Mouse (Mus musculus): ENCODE data around the gene Gnat3. TPM values are rescaled to one million over a fixed set of nuclear protein-coding genes. Genes with fewer than 3 reads are reported as not detected.
A peak's percentile ranks its signal among the peaks of the same experiment; 100 is the strongest.

Gene Gnat3
- polyA plus RNA-seq, 1 experiment from 2014 or later, result not detected

- ATAC-seq (ENCODE audit: low read depth) (no peak), DNase-seq (ENCODE audit: low spot score) (peak; percentile 30)
- H3K4me3 ChIP-seq (ENCODE audit: low read depth, low read length), result no peak overlapping the region
- H3K9ac ChIP-seq (ENCODE audit: low read depth, low read length), result no peak overlapping the region
- H3K4me2 ChIP-seq (ENCODE audit: low read depth, low read length), result no peak overlapping the region
- no peaks in the 10 kb centered on the region for H3K9me3 ChIP-seq (ENCODE audit: control insufficient read depth, low read length)
- H3K36me3 ChIP-seq (ENCODE audit: control insufficient read depth, insufficient read depth, low read length), result no peaks in the 10 kb centered on the region
- no peaks in the 10 kb centered on the region for H3K27me3 ChIP-seq (replicated peaks; ENCODE audit: control insufficient read depth, insufficient read depth, low read length)
- no peaks in the 10 kb centered on the region for H3K4me1 ChIP-seq (ENCODE audit: control insufficient read depth, insufficient read depth, low read length)
- no peak overlapping the region for H3K27ac ChIP-seq (replicated peaks; ENCODE audit: low read depth, low read length)
Observed at GRCm38 (mm10) chr5:18023347-18023746, 61.0 kb downstream of the Gnat3 start.

GRCm38 (mm10) chr5:18027531-18027930 is 65.2 kb downstream of the Gnat3 start:
- Histone ChIP-seq H3K4me1 (ENCODE audit: control insufficient read depth, insufficient read depth, low read length) (no peaks in the 10 kb centered on the region), H3K27me3 (replicated peaks; ENCODE audit: control insufficient read depth, insufficient read depth, low read length) (no peaks in the 10 kb centered on the region), H3K4me3 (ENCODE audit: low read depth, low read length) (no peak overlapping the region), H3K36me3 (ENCODE audit: control insufficient read depth, insufficient read depth, low read length) (no peaks in the 10 kb centered on the region), H3K4me2 (ENCODE audit: low read depth, low read length) (no peak overlapping the region), H3K9ac (ENCODE audit: low read depth, low read length) (no peak overlapping the region), H3K27ac (replicated peaks; ENCODE audit: low read depth, low read length) (no peak overlapping the region), H3K9me3 (ENCODE audit: control insufficient read depth, low read length) (no peaks in the 10 kb centered on the region)
- DNase-seq (ENCODE audit: low spot score) (no peak), ATAC-seq (ENCODE audit: low read depth) (no peak)
- 89% methylated on average over 3 of the region's 3 CpGs for WGBS

- no peak for DNase-seq (ENCODE audit: low spot score)
- 76% methylated on average over 14 of the region's 14 CpGs for WGBS
- H3K27me3 ChIP-seq (replicated peaks; ENCODE audit: control insufficient read depth, insufficient read depth, low read length), result no peaks in the 10 kb centered on the region
Observed at GRCm38 (mm10) chr5:18035848-18036638, 73.7 kb downstream of the Gnat3 start.

GRCm38 (mm10) chr5:18043022-18043421 is 80.7 kb downstream of the Gnat3 start:
- no peak for ATAC-seq (ENCODE audit: low read depth)
- 3% methylated on average over 2 of the region's 2 CpGs for WGBS

More at GRCm38 (mm10) chr5:18035848-18036638, 73.7 kb downstream of the Gnat3 start:
- H3K27ac ChIP-seq (replicated peaks; ENCODE audit: low read depth, low read length), result peak overlapping the region; percentile 36; the same call in 1 of the 2 replicates
- no peak overlapping the region for H3K9ac ChIP-seq (ENCODE audit: low read depth, low read length)
- ATAC-seq (ENCODE audit: low read depth), result no peak
- H3K4me1 ChIP-seq (ENCODE audit: control insufficient read depth, insufficient read depth, low read length), result no peaks in the 10 kb centered on the region
- no peak overlapping the region for H3K4me2 ChIP-seq (ENCODE audit: low read depth, low read length)
- H3K36me3 ChIP-seq (ENCODE audit: control insufficient read depth, insufficient read depth, low read length), result no peaks in the 10 kb centered on the region
- H3K4me3 ChIP-seq (ENCODE audit: low read depth, low read length), result no peak overlapping the region
- peaks cover 6% of the 10 kb centered on the region for H3K9me3 ChIP-seq (ENCODE audit: control insufficient read depth, low read length)

GRCm38 (mm10) chr5:18048841-18049240 is 86.5 kb downstream of the Gnat3 start:
- Histone ChIP-seq H3K27me3 (replicated peaks; ENCODE audit: control insufficient read depth, insufficient read depth, low read length) (no peaks in the 10 kb centered on the region), H3K4me2 (ENCODE audit: low read depth, low read length) (no peak overlapping the region), H3K9me3 (ENCODE audit: control insufficient read depth, low read length) (no peaks in the 10 kb centered on the region), H3K9ac (ENCODE audit: low read depth, low read length) (no peak overlapping the region), H3K36me3 (ENCODE audit: control insufficient read depth, insufficient read depth, low read length) (no peaks in the 10 kb centered on the region), H3K4me1 (ENCODE audit: control insufficient read depth, insufficient read depth, low read length) (no peaks in the 10 kb centered on the region), H3K27ac (replicated peaks; ENCODE audit: low read depth, low read length) (no peak overlapping the region), H3K4me3 (ENCODE audit: low read depth, low read length) (no peak overlapping the region)
- DNase-seq (ENCODE audit: low spot score), result no peak
- WGBS, result 93% methylated on average over 1 of the region's 1 CpGs
- no peak for ATAC-seq (ENCODE audit: low read depth)

More at GRCm38 (mm10) chr5:18043022-18043421, 80.7 kb downstream of the Gnat3 start:
- Histone ChIP-seq H3K4me1 (ENCODE audit: control insufficient read depth, insufficient read depth, low read length) (no peaks in the 10 kb centered on the region), H3K4me3 (ENCODE audit: low read depth, low read length) (no peak overlapping the region), H3K27ac (replicated peaks; ENCODE audit: low read depth, low read length) (no peak overlapping the region), H3K4me2 (ENCODE audit: low read depth, low read length) (no peak overlapping the region), H3K36me3 (ENCODE audit: control insufficient read depth, insufficient read depth, low read length) (no peaks in the 10 kb centered on the region), H3K9ac (ENCODE audit: low read depth, low read length) (no peak overlapping the region), H3K9me3 (ENCODE audit: control insufficient read depth, low read length) (no peaks in the 10 kb centered on the region), H3K27me3 (replicated peaks; ENCODE audit: control insufficient read depth, insufficient read depth, low read length) (no peaks in the 10 kb centered on the region)
- DNase-seq (ENCODE audit: low spot score), result peak; percentile 78

GRCm38 (mm10) chr5:18055323-18055722 is 93.0 kb downstream of the Gnat3 start:
- WGBS, result 67% methylated on average over 2 of the region's 2 CpGs
- Histone ChIP-seq H3K9me3 (ENCODE audit: control insufficient read depth, low read length) (no peaks in the 10 kb centered on the region), H3K36me3 (ENCODE audit: control insufficient read depth, insufficient read depth, low read length) (no peaks in the 10 kb centered on the region), H3K4me2 (ENCODE audit: low read depth, low read length) (no peak overlapping the region), H3K27ac (replicated peaks; ENCODE audit: low read depth, low read length) (no peak overlapping the region), H3K9ac (ENCODE audit: low read depth, low read length) (no peak overlapping the region), H3K27me3 (replicated peaks; ENCODE audit: control insufficient read depth, insufficient read depth, low read length) (no peaks in the 10 kb centered on the region), H3K4me1 (ENCODE audit: control insufficient read depth, insufficient read depth, low read length) (no peaks in the 10 kb centered on the region), H3K4me3 (ENCODE audit: low read depth, low read length) (no peak overlapping the region)
- DNase-seq (ENCODE audit: low spot score), result peak; percentile 40
- peak; percentile 65; the same call in 1 of the 2 replicates for ATAC-seq (ENCODE audit: low read depth)

Other genes starting within 250 kb of the Gnat3 start
- 44.3 and 49.6 TPM in 2 replicates for gene Cd36, start 73.7 kb upstream of the Gnat3 start, polyA plus RNA-seq (2014; fragmentation: Nextera tagmentation; extraction: Ambion mirVana)

Data from embryonic facial prominence, embryonic 14.5 days (tissue).